Mouse (Mus musculus): ENCODE data around the gene Astl.

GRCm38 (mm10) chr2:127301883-127302282 is 36.6 kb upstream of the Astl start:
- TF ChIP-seq EP300 (IDR thresholded peaks at IDR 0.05; ENCODE audit: low read depth) (no peak), CTCF (IDR thresholded peaks at IDR 0.05; ENCODE audit: low read depth) (no peak)
